Mouse (Mus musculus): ENCODE results near the gene 1700012P22Rik.

1700012P22Rik gene

DNA sequence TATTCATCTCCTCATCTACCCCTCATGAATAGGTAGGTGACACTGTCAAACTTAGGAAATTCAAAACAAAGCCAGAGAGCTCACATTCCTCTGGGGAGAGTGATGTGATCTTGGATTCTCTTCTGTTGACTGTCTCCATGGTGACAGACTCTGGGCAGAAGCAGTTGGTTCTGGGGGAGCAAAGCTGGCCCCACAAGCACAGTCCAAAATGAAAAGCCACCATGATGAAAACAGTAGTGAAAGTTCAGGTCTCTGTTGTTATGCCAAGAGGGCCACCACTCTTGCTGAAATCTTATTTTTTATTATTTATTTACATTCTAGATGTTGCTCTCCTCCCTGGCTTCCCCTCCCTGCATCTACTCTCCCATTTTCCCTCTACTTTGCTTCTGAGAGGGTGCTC, at the start of gene 1700012P22Rik:
Gene 1700012P22Rik, minus strand, starts transcription at position 101 of the 400 bp plus-strand sequence.
- DNase-seq, result no peak

DNA sequence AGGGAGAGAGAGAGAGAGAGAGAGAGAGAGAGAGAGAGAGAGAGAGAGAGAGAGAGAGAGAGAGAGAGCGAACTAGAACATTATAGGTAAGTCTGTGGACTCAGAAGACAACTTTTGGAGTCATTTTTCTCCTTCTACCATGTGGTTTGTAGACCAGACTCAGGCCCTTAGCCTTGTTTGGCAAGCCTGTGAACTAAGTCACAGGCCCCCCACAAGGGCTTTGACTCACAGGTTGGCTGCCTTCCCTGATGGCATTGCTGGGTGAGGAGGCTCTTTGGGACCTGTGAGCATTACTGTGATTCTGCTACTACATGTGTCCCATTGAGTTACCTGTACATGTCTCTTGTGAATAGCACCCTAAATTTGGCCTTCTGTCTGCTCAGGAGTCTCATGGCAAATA, 29.5 kb upstream of the 1700012P22Rik start:
- no peak for DNase-seq

DNA sequence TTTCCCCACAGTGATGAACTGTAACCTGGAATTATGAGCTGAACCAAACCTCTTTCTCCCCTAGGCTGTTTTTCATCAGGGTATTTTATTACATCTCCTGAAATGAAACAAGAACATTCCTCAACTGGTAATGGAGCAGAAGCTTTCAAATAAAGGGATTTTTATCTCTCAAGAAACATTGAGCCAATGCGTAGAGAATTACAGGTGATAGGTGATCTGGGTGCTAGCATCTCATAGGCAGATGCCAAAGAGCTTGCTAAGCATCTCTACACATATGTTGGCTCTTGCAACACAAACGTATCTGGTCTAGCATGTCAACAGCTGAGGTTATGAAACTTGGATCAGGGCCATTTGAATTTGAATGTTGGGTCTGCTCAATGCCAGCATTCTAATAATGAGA, 26.6 kb upstream of the 1700012P22Rik start:
- DNase-seq, result no peak

- no peak for DNase-seq
Observed at GRCm38 (mm10) chr4:144463656-144464055, 25.1 kb upstream of the 1700012P22Rik start, which contains the start of gene Aadacl3. Aadacl3 (minus strand) TSS chr4:144463756.

DNA sequence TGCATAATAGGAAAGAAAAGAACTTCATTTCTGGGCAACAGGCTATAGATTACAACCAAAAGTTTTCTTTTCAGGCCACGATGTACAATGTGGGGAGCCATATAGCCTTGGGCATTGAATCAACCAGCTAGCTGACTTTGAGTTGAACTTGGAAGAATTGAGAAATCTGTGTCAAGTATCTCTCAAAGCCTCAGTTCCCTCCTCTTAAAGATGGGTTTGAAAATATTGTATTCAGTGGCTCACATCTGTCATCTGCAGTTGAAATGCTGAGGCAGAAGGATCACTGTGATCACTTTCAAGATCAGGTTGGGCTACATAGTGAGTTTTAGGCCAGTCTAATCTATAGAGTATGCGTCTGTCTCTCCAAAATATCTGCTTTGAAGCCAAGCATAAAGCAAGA, 14.6 kb upstream of the 1700012P22Rik start, which contains the start of gene Gm9944:
Gene Gm9944, minus strand, starts transcription at position 101 of the 400 bp plus-strand sequence.
- DNase-seq, result no peak

DNA sequence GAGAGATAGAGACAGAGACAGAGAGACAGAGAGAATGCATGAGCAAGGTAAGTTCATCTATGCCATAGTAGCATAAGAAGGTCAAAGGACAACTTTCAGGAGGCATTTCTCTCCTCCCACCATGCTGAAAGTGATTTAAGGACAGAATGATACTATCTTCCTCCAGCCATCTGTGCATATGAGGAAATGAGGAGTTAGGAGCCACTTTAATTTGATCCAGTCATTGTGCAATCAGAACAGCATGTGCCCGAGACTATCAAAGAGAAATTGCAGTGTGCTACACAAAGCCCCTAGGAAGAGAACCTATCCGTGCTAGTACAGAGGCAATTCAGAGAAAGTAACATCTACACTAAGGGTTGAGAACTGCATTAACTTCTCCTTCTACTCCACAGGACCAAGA, 10.0 kb upstream of the 1700012P22Rik start:
- no peak for DNase-seq

DNA sequence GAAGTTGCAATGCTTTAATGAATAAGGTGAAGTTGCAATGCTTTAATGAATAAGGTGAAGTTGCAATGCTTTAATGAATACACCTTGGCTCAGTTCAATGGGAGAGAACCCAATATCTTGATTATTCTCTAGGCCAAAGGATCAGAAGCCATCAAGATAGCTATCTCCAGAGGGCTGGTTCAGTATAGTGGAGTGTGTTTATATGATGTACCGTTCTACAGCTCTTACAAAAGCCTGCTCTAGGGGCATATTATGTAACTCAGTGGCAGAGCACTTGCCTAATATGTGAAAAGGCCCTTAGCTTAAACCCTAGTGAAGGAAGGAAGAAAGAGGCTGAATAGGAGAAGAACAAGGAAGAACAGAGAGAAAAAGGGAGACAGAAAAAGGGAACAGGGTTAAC, 3.0 kb upstream of the 1700012P22Rik start:
- no peak for DNase-seq

DNA sequence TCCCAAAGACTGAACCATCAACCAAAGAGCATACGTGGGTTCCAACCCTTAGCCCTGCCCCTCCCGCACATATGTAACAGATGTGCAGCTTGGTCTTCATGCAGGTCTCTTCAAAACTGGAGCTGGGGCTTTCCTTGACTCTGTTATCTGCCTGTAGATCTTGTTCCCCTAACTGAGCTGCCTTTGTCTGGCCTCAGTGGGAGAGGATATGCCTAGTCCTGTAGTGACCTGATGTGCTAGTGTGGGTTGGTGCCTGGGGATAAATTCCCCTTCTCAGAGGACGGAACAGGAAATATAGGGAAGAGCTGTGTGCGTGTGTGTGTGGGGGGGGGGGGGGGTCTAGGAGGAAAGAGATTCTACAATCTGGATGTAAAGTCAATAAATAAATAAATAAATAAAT, 2.5 kb upstream of the 1700012P22Rik start:
- no peak for DNase-seq

DNA sequence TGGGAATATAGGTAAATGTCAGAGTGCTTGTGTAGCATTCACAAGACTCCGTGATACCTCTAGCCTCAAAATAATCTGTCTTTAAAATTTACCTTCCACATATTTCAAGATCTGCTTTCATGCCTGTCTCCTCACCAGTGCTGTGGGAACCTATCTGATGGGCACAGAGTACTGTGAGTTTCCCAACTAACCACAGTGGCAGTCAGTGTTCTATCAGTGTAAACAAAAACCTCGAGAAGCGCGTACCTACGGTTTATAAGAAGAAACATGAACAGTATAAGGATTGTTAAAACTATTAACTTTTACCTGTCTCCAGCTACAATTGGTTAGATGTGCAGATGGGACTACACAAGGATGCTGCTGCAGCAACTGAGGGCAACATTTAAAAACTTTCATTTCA, 5.4 kb downstream of the 1700012P22Rik start:
- DNase-seq, result no peak

- no peak for DNase-seq
Observed at GRCm38 (mm10) chr4:144430723-144431122, 7.8 kb downstream of the 1700012P22Rik start.

GRCm38 (mm10) chr4:144428868-144429267, 9.7 kb downstream of the 1700012P22Rik start:
- peak; percentile 9 for DNase-seq

- no peak for DNase-seq
Observed at GRCm38 (mm10) chr4:144424590-144424989, 14.0 kb downstream of the 1700012P22Rik start.

GRCm38 (mm10) chr4:144420644-144421043, 17.9 kb downstream of the 1700012P22Rik start:
- no peak for DNase-seq

DNA sequence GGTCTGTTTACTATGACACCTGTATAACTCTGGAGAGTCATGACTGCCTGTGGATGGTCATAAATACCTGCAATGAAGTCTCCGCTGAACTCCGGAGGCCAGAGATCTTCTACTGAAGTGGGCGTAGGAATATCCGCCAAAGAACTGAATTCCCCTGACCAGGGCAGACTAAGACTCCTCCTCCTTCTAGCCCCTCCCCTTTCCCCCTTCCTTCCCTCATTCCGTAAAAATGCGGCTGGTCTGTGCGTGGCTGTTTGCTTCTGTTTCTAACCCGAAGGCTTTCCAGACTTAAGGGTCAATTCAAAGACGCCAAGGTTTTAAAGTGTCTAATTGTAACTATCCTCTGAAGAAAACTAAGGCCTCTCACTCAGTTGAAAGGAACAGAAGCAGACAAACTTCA, 30.3 kb downstream of the 1700012P22Rik start, which contains the start of gene Pramef12:
Gene Pramef12, minus strand, starts transcription at position 175 of the 400 bp plus-strand sequence.
- no peak for DNase-seq

DNA sequence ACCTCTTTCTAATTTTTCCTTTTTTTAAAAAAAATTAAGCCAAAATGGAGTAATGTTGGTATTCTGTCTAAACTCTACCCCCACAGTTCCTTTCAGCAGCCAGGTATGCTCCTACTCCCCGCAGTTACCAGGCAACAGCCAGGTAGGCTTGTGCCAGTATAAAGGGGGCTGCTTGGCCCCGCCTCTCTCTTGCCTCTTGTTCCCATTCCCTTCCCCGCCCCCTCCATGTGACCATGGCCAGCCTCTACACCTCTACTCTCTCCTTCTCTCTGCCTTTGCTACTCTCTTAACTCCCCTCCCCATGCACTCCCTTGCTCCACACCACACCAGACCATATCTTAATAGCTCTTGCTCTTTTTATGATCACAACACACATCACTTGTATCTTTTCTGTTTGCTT, 32.3 kb downstream of the 1700012P22Rik start:
- no peak for DNase-seq

GRCm38 (mm10) chr4:144404456-144405086, 34.0 kb downstream of the 1700012P22Rik start:
- no peak for DNase-seq

- no peak for DNase-seq
Observed at GRCm38 (mm10) chr4:144402712-144403111, 35.9 kb downstream of the 1700012P22Rik start.

DNA sequence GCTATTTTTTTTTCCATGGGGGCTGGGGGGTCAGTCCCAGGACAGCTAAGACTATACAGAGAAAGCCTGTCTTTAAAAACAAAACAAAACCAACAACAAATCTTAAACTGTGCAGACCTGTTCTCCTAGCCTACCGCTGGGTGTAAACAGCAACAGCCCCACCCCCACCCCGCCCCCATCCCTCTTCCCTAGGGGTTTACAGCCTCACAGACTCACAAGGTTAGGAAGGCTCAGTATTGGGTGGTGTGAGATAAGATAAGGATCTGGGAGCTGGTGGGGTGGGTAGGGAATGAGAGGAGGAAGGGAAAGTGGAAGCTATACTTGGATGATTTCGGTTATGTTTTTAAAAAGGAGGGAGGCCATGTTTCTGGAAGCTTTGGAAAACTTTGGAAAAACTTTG, 42.3 kb downstream of the 1700012P22Rik start:
- no peak for DNase-seq

DNA sequence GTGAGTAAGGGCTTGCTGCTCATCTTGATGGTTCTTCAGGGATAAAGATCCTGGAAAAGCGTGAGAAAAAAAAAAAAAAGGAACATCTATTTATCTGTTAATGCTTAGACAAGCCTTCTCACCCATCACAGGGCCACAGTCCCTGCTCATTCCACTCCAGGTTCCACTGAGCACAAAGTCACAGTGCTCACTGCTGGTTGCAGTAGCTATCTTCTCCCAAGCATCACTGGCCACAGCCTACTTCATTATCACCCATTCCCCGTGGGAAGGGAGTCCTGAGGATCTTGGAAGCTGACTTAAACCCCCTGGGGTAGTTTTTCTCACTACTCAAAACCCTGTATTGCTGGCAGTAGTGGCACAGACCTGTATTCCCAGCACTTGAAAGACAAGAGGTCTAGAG, 60.7 kb downstream of the 1700012P22Rik start, which contains the start of gene Pramef20:
Gene Pramef20, minus strand, starts transcription at position 23 of the 400 bp plus-strand sequence.
- DNase-seq, result no peak

All from thymus, postnatal 25 days (tissue).